Mouse (Mus musculus) spleen, postnatal 10 days (tissue): ENCODE results near the gene Timm22.

Experiments
- DNase-seq, 2 experiments: peaks; one replicate each; pipeline ENCODE4 v3.0.0; 2021 to 2022; ENCODE audit warnings: low spot score in 2 of 2

The Timm22 gene

GRCm38 (mm10) chr11:76406702-76407583 is at the start of gene Timm22:
Gene Timm22, plus strand, starts transcription at chr11:76406952.
- DNase-seq = peak; percentile 92 to 96

GRCm38 (mm10) chr11:76357464-76357863 is 49.3 kb upstream of the Timm22 start:
- no peak for DNase-seq

- DNase-seq = no peak
Observed at GRCm38 (mm10) chr11:76358628-76359320, 48.0 kb upstream of the Timm22 start.

GRCm38 (mm10) chr11:76360255-76360654 is 46.5 kb upstream of the Timm22 start:
- no peak for DNase-seq

- no peak for DNase-seq
Observed at GRCm38 (mm10) chr11:76361422-76361821, 45.3 kb upstream of the Timm22 start.

- no peak for DNase-seq
Observed at GRCm38 (mm10) chr11:76363178-76363577, 43.6 kb upstream of the Timm22 start.

GRCm38 (mm10) chr11:76363636-76364035 is 43.1 kb upstream of the Timm22 start:
- DNase-seq = no peak

GRCm38 (mm10) chr11:76364038-76364437 is 42.7 kb upstream of the Timm22 start:
- no peak for DNase-seq

- DNase-seq = no peak
Observed at GRCm38 (mm10) chr11:76366720-76367119, 40.0 kb upstream of the Timm22 start.

- no peak for DNase-seq
Observed at GRCm38 (mm10) chr11:76370491-76370890, 36.3 kb upstream of the Timm22 start.

GRCm38 (mm10) chr11:76372120-76372519 is 34.6 kb upstream of the Timm22 start:
- no peak for DNase-seq

GRCm38 (mm10) chr11:76372534-76372933 is 34.2 kb upstream of the Timm22 start:
- DNase-seq = no peak

- no peak for DNase-seq
Observed at GRCm38 (mm10) chr11:76374491-76375185, 32.1 kb upstream of the Timm22 start.

GRCm38 (mm10) chr11:76376425-76376824 is 30.3 kb upstream of the Timm22 start:
- no peak for DNase-seq

GRCm38 (mm10) chr11:76379921-76380544 is 26.7 kb upstream of the Timm22 start:
- DNase-seq = no peak

- DNase-seq = no peak
Observed at GRCm38 (mm10) chr11:76381201-76381885, 25.4 kb upstream of the Timm22 start.

GRCm38 (mm10) chr11:76382711-76383324 is 23.9 kb upstream of the Timm22 start:
- DNase-seq = no peak

- no peak for DNase-seq
Observed at GRCm38 (mm10) chr11:76384307-76384706, 22.4 kb upstream of the Timm22 start.

GRCm38 (mm10) chr11:76385017-76385416 is 21.7 kb upstream of the Timm22 start:
- no peak for DNase-seq

GRCm38 (mm10) chr11:76385746-76386145 is 21.0 kb upstream of the Timm22 start:
- no peak for DNase-seq

GRCm38 (mm10) chr11:76387097-76387496 is 19.7 kb upstream of the Timm22 start:
- DNase-seq = no peak
